Mouse (Mus musculus) activated CD4-positive, CD25-positive, alpha-beta regulatory T cell, adult 4 months (primary cell): ENCODE data around the gene Prpf38b. TPM values are rescaled to one million over a fixed set of nuclear protein-coding genes. Genes with fewer than 3 reads are reported as not detected.

Experiments used
- ATAC-seq: one replicate; pipeline ENCODE4 v1.8.0; 2017
- polyA plus RNA-seq, 2 experiments: library from polyadenylated mRNA; unstranded; fragments of 100-300 nt; shearing (Covaris generic); gene quantifications; one replicate each; pipeline ENCODE4 v1.2.1; 2017

Gene Prpf38b
- polyA plus RNA-seq, 2 experiments from 2014 or later, result 109 to 118 TPM

- no peak for ATAC-seq
These were observed 53.8 kb downstream of the Prpf38b start for GRCm38 (mm10) chr3:108857714-108858113.

GRCm38 (mm10) chr3:108857124-108857470, 54.4 kb downstream of the Prpf38b start:
- ATAC-seq, result no peak

GRCm38 (mm10) chr3:108856386-108857123, 55.0 kb downstream of the Prpf38b start:
- ATAC-seq, result peak; percentile 79

- no peak for ATAC-seq
These were observed 55.7 kb downstream of the Prpf38b start for GRCm38 (mm10) chr3:108855864-108856263.

- ATAC-seq, result no peak
These were observed 56.2 kb downstream of the Prpf38b start for GRCm38 (mm10) chr3:108855371-108855770.

- ATAC-seq, result no peak
These were observed 58.3 kb downstream of the Prpf38b start for GRCm38 (mm10) chr3:108853266-108853665.

Other genes with a start within 250 kb of the Prpf38b start
- gene Gpsm2, start 189.4 kb downstream of the Prpf38b start, polyA plus RNA-seq, result 1 to 10 TPM; 4.3 to 5.5 TPM
- gene Aknad1, start 172.1 kb downstream of the Prpf38b start, polyA plus RNA-seq, result not detected
- 10 to 100 TPM; 58.1 to 69.1 TPM for gene Stxbp3, start 71.2 kb downstream of the Prpf38b start, polyA plus RNA-seq
- gene Fndc7, start 21.7 kb downstream of the Prpf38b start, polyA plus RNA-seq, result under 1 TPM; 0.11 to 0.21 TPM
- gene Henmt1, start 28.1 kb upstream of the Prpf38b start, polyA plus RNA-seq, result under 1 TPM; 0.24 to 0.90 TPM
- not detected for gene Gm9857, start 28.7 kb upstream of the Prpf38b start, polyA plus RNA-seq
- 1 to 10 TPM; 3.2 to 4.4 TPM for gene Fam102b, start 115.9 kb upstream of the Prpf38b start, polyA plus RNA-seq
- gene Slc25a54, start 168.7 kb upstream of the Prpf38b start, polyA plus RNA-seq, result not detected
- 10 to 100 TPM; 20.4 to 26.7 TPM for gene Slc25a24, start 211.4 kb upstream of the Prpf38b start, polyA plus RNA-seq